Mouse (Mus musculus): ENCODE data around the gene Ankrd24. TPM values are rescaled to one million over a fixed set of nuclear protein-coding genes. Genes with fewer than 3 reads are reported as not detected.
"Not testable (repeated sequence)": the region's sequence is repeated elsewhere in the genome, so short reads cannot be mapped to it uniquely, and the experiment has no call there.

Gene Ankrd24
- polyA plus RNA-seq, 1 experiment: 7.8 TPM

GRCm38 (mm10) chr10:81656174-81656573, 27.8 kb downstream of the Ankrd24 start:
- Histone ChIP-seq H3K4me1 (ENCODE audit: control insufficient read depth, insufficient read depth, low read length) (no peaks in the 10 kb centered on the region), H3K4me3 (ENCODE audit: insufficient read depth, low read length) (no peak overlapping the region), H3K27ac (ENCODE audit: insufficient read depth, low read depth, low read length) (no peak overlapping the region)
- no peak for TF ChIP-seq POLR2A (IDR thresholded peaks at IDR 0.05; ENCODE audit: borderline replicate concordance, low read depth, low read length)
- no peak for TF ChIP-seq CTCF (IDR thresholded peaks at IDR 0.05; ENCODE audit: low read depth, low read length)

DNA sequence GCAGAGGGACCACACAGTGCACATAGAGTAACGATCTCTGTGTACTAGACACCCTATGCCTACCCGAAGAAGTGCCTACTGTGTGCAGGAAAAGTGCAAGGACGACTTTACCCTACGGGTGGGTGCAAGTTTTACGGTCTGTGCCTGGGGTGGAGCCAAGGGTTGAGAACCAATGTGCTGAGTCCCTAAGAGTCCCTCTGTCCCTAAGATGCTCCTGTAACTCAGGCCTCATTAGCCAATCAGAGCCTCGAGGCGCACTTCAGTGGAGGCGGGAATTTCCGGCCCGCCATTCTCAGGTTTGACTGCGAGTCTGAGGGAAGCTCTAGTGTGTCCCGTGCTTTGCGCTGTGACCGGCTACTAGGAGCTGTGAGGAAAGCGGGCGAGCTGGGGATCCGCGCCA, 58.8 kb downstream of the Ankrd24 start:
- H3K4me1 ChIP-seq (ENCODE audit: control insufficient read depth, insufficient read depth, low read length); H3K4me3 ChIP-seq (ENCODE audit: insufficient read depth, low read length); H3K27ac ChIP-seq (ENCODE audit: insufficient read depth, low read depth, low read length): not testable (repeated sequence)

Other genes starting within 250 kb of the Ankrd24 start
- gene Dohh, start 244.1 kb upstream of the Ankrd24 start, polyA plus RNA-seq (2012; ENCODE audit: insufficient read depth, insufficient read length, missing spikeins): 23.1 and 29.5 TPM in 2 replicates
- 0.75 and 2.2 TPM in 2 replicates for gene Gm48551, start 244.1 kb upstream of the Ankrd24 start, polyA plus RNA-seq (2012; ENCODE audit: insufficient read depth, insufficient read length, missing spikeins)
- gene Gm48552, start 239.5 kb upstream of the Ankrd24 start, polyA plus RNA-seq (2012; ENCODE audit: insufficient read depth, insufficient read length, missing spikeins): not detected in 2 replicates
- gene Smim24, start 235.5 kb upstream of the Ankrd24 start, polyA plus RNA-seq (2012; ENCODE audit: insufficient read depth, insufficient read length, missing spikeins): 41.9 and 45.5 TPM in 2 replicates
- 31.8 and 38.6 TPM in 2 replicates for gene Nfic, start 172.9 kb upstream of the Ankrd24 start, polyA plus RNA-seq (2012; ENCODE audit: insufficient read depth, insufficient read length, missing spikeins)
- gene Celf5, start 145.8 kb upstream of the Ankrd24 start, polyA plus RNA-seq (2012; ENCODE audit: insufficient read depth, insufficient read length, missing spikeins): not detected in 2 replicates
- 37.9 and 40.9 TPM in 2 replicates for gene Ncln, start 132.1 kb upstream of the Ankrd24 start, polyA plus RNA-seq (2012; ENCODE audit: insufficient read depth, insufficient read length, missing spikeins)
- 0.46 TPM in 1 of 2 replicates, not detected in the other for gene S1pr4, start 128.4 kb upstream of the Ankrd24 start, polyA plus RNA-seq (2012; ENCODE audit: insufficient read depth, insufficient read length, missing spikeins)
- 23.5 and 24.2 TPM in 2 replicates for gene Gna15, start 104.3 kb upstream of the Ankrd24 start, polyA plus RNA-seq (2012; ENCODE audit: insufficient read depth, insufficient read length, missing spikeins)
- 10.1 and 10.5 TPM in 2 replicates for gene Gna11, start 83.3 kb upstream of the Ankrd24 start, polyA plus RNA-seq (2012; ENCODE audit: insufficient read depth, insufficient read length, missing spikeins)
- 478 and 551 TPM in 2 replicates for gene Aes, start 69.1 kb upstream of the Ankrd24 start, polyA plus RNA-seq (2012; ENCODE audit: insufficient read depth, insufficient read length, missing spikeins)
- gene Tle2, start 54.0 kb upstream of the Ankrd24 start, polyA plus RNA-seq (2012; ENCODE audit: insufficient read depth, insufficient read length, missing spikeins): 17.9 and 24.5 TPM in 2 replicates
- gene Tle6, start 27.5 kb upstream of the Ankrd24 start, polyA plus RNA-seq (2012; ENCODE audit: insufficient read depth, insufficient read length, missing spikeins): 42.3 and 47.9 TPM in 2 replicates
- 0.67 and 0.78 TPM in 2 replicates for gene BC025920, start 22.3 kb upstream of the Ankrd24 start, polyA plus RNA-seq (2012; ENCODE audit: insufficient read depth, insufficient read length, missing spikeins)
- gene Sirt6, start 743 bp upstream of the Ankrd24 start, polyA plus RNA-seq (2012; ENCODE audit: insufficient read depth, insufficient read length, missing spikeins): 10.9 and 13.2 TPM in 2 replicates
- 0.66 and 0.67 TPM in 2 replicates for gene Gm10778, start 20.5 kb downstream of the Ankrd24 start, polyA plus RNA-seq (2012; ENCODE audit: insufficient read depth, insufficient read length, missing spikeins)
- 9.4 TPM in 2 replicates for gene Zfp433, start 76.3 kb downstream of the Ankrd24 start, polyA plus RNA-seq (2012; ENCODE audit: insufficient read depth, insufficient read length, missing spikeins)
- 0.85 and 1.0 TPM in 2 replicates for gene Gm3055, start 142.6 kb downstream of the Ankrd24 start, polyA plus RNA-seq (2012; ENCODE audit: insufficient read depth, insufficient read length, missing spikeins)
- 1.5 and 2.1 TPM in 2 replicates for gene Gm4767, start 183.6 kb downstream of the Ankrd24 start, polyA plus RNA-seq (2012; ENCODE audit: insufficient read depth, insufficient read length, missing spikeins)
- 0.52 TPM in 1 of 2 replicates, not detected in the other for gene Gm32687, start 235.4 kb downstream of the Ankrd24 start, polyA plus RNA-seq (2012; ENCODE audit: insufficient read depth, insufficient read length, missing spikeins)

Data from bone marrow macrophage, adult 2 months (primary cell).